Mouse (Mus musculus): ENCODE results near the gene Tmem145. TPM values are rescaled to one million over a fixed set of nuclear protein-coding genes. Genes with fewer than 3 reads are reported as not detected.
"Not testable (repeated sequence)": the region's sequence is repeated elsewhere in the genome, so short reads cannot be mapped to it uniquely, and the experiment has no call there.

Gene Tmem145
- total RNA-seq, 2 experiments from 2014 or later, result 26.0 to 28.1 TPM

GRCm38 (mm10) chr7:25316532-25317445 lies 10.9 kb downstream of the Tmem145 start, which contains the start of gene Megf8:
TSS of gene Megf8 (plus strand) at chr7:25317164.
- DNase-seq (ENCODE audit: extremely low spot score in 1 of 2, low spot score in 1 of 2), result peak; percentile 78 to 95

GRCm38 (mm10) chr7:25317446-25317999 lies 11.6 kb downstream of the Tmem145 start:
- no peak for DNase-seq (ENCODE audit: extremely low spot score in 1 of 2, low spot score in 1 of 2)

GRCm38 (mm10) chr7:25322058-25322484 lies 16.2 kb downstream of the Tmem145 start:
- no peak for DNase-seq (ENCODE audit: extremely low spot score in 1 of 2, low spot score in 1 of 2)

GRCm38 (mm10) chr7:25323219-25323618 lies 17.3 kb downstream of the Tmem145 start:
- DNase-seq (ENCODE audit: extremely low spot score in 1 of 2, low spot score in 1 of 2), result no peak

- not testable (repeated sequence) for DNase-seq (ENCODE audit: extremely low spot score in 1 of 2, low spot score in 1 of 2)
Observed at GRCm38 (mm10) chr7:25325431-25325830, 19.5 kb downstream of the Tmem145 start.

GRCm38 (mm10) chr7:25326233-25326632 lies 20.3 kb downstream of the Tmem145 start:
- DNase-seq (ENCODE audit: extremely low spot score in 1 of 2, low spot score in 1 of 2), result no peak

GRCm38 (mm10) chr7:25333596-25334307 lies 27.8 kb downstream of the Tmem145 start:
- peak; percentile 28 to 68 for DNase-seq (ENCODE audit: extremely low spot score in 1 of 2, low spot score in 1 of 2)

- no peak for DNase-seq (ENCODE audit: extremely low spot score in 1 of 2, low spot score in 1 of 2)
Observed at GRCm38 (mm10) chr7:25334472-25334871, 28.6 kb downstream of the Tmem145 start.

GRCm38 (mm10) chr7:25339329-25339728 lies 33.4 kb downstream of the Tmem145 start:
- no peak for DNase-seq (ENCODE audit: extremely low spot score in 1 of 2, low spot score in 1 of 2)

- peak in 1 of 2 experiments; percentile 16 for DNase-seq (ENCODE audit: extremely low spot score in 1 of 2, low spot score in 1 of 2)
Observed at GRCm38 (mm10) chr7:25341000-25341784, 35.3 kb downstream of the Tmem145 start.

- DNase-seq (ENCODE audit: extremely low spot score in 1 of 2, low spot score in 1 of 2), result no peak
Observed at GRCm38 (mm10) chr7:25348861-25349260, 43.0 kb downstream of the Tmem145 start.

- no peak for DNase-seq (ENCODE audit: extremely low spot score in 1 of 2, low spot score in 1 of 2)
Observed at GRCm38 (mm10) chr7:25358721-25359206, 52.9 kb downstream of the Tmem145 start.

GRCm38 (mm10) chr7:25363151-25363550 lies 57.2 kb downstream of the Tmem145 start:
- no peak for DNase-seq (ENCODE audit: extremely low spot score in 1 of 2, low spot score in 1 of 2)

GRCm38 (mm10) chr7:25363632-25364031 lies 57.7 kb downstream of the Tmem145 start:
- no peak for DNase-seq (ENCODE audit: extremely low spot score in 1 of 2, low spot score in 1 of 2)

Other genes starting within 250 kb of the Tmem145 start
- gene Grik5, start 233.8 kb upstream of the Tmem145 start, total RNA-seq (2021), result 100 to 1,000 TPM; 225 to 267 TPM
- 10 to 100 TPM; 29.2 to 29.6 TPM for gene Zfp574, start 233.5 kb upstream of the Tmem145 start, total RNA-seq (2021)
- gene Pou2f2, start 126.4 kb upstream of the Tmem145 start, total RNA-seq (2021), result 10 to 100 TPM in 1 of 2 experiments, 1 to 10 TPM in 1; 7.1 to 11.8 TPM
- gene Dedd2, start 85.5 kb upstream of the Tmem145 start, total RNA-seq (2021), result 10 to 100 TPM; 24.0 to 26.4 TPM
- gene Zfp526, start 84.7 kb upstream of the Tmem145 start, total RNA-seq (2021), result 10 to 100 TPM; 10.5 to 12.4 TPM
- 100 to 1,000 TPM; 195 to 200 TPM for gene Gsk3a, start 68.3 kb upstream of the Tmem145 start, total RNA-seq (2021)
- 10 to 100 TPM; 44.4 to 51.1 TPM for gene Erf, start 55.3 kb upstream of the Tmem145 start, total RNA-seq (2021)
- gene Cic, start 38.4 kb upstream of the Tmem145 start, total RNA-seq (2021), result 100 to 1,000 TPM; 176 to 220 TPM
- gene Pafah1b3, start 8.1 kb upstream of the Tmem145 start, total RNA-seq (2021), result 10 to 100 TPM; 19.2 to 25.2 TPM
- gene Prr19, start 4.7 kb upstream of the Tmem145 start, total RNA-seq (2021), result not detected
- gene Megf8, start 11.1 kb downstream of the Tmem145 start, total RNA-seq (2021), result 10 to 100 TPM; 93.9 to 98.8 TPM
- not detected for gene Cnfn, start 63.6 kb downstream of the Tmem145 start, total RNA-seq (2021)
- 1 to 10 TPM; 7.0 to 7.8 TPM for gene Lipe, start 92.6 kb downstream of the Tmem145 start, total RNA-seq (2021)
- not detected for gene Cxcl17, start 106.8 kb downstream of the Tmem145 start, total RNA-seq (2021)
- gene Ceacam1, start 171.5 kb downstream of the Tmem145 start, total RNA-seq (2021), result 1 to 10 TPM; 3.1 TPM
- gene Ceacam2, start 233.8 kb downstream of the Tmem145 start, total RNA-seq (2021), result under 1 TPM; 0.27 to 0.28 TPM

Data from layer of hippocampus, postnatal 25 days (tissue).